Mouse (Mus musculus): ENCODE results near the gene Carmil2.

DNA sequence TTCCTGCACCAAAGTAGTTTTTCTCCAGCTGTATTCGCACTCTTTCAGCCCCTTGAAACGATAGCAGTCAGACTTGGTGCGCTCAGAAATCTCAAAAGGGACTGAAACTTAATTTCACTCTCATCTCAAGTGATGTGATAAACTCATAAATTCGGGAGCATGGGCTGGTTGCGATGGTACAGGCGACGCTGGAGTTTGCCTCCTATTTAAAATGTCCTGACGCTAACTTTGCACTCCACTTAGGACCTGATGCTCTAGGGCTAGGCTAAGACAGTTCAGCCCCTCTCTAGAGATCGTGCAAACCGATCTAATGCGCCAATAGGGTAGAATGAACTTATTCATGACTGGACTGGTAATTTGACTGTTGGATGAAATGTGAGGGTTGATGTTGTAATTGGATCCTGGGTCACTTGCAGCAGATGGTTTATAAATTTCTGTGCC lies 48.5 kb upstream of the Carmil2 start:
- no peak for TF ChIP-seq CTCF (IDR thresholded peaks at IDR 0.05; ENCODE audit: borderline replicate concordance, control insufficient read depth, extremely low read depth, insufficient read depth, low read length, poor library complexity)
- no peak for TF ChIP-seq POLR2A (IDR thresholded peaks at IDR 0.05; ENCODE audit: control insufficient read depth, extremely low read depth, insufficient read depth, low read length, poor library complexity)
